Mouse (Mus musculus) ES-Bruce4 (cell line): ENCODE results near the gene Mymk.

Source experiments
- CTCF ChIP-seq: IDR thresholded peaks from one replicate; pipeline ENCODE4 v1.8.1; 2011; ENCODE audit warnings: low read depth, low read length
- EP300 ChIP-seq: IDR thresholded peaks from 2 replicates; pipeline ENCODE4 v1.6.1; 2011; ENCODE audit warnings: low read depth, low read length; ENCODE audit not compliant: insufficient read depth

DNA sequence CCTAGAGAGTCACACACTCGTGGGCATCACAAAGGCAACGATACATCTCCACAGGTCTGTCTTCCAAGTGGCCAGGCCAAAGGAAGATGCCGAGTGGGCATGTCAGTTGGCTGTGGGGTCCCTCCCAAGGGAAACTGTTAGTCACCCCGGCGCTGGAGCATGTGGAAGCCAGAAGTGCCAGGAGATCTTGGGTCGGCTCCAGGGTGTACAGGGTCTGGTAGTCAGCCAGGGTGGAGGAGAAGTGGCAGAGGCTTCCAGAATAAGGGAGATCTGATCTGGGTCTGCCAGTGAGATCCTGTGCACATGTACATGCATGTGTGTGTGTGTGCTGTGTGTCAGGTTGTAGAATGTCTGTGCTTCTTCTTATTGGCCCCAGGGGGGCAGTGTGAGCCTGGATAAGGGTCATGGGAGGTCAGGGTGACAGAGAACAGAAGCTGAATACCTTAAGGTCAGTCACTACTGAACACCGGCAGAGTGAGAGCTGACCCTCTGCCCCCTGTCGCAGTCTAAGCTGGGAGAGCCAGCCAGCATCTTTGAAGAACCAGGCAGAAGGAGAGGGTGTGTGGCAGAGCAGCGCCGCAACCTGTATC lies 5.8 kb upstream of the Mymk start:
- TF ChIP-seq EP300: no peak
- peak; percentile 24 for TF ChIP-seq CTCF
